Mouse (Mus musculus) cerebellum, adult 2 months (tissue): ENCODE measurements around the gene Sh2b2.

Source experiments
- CTCF ChIP-seq: fragments of 200-500 bp; IDR thresholded peaks from 2 replicates; pipeline ENCODE4 v1.5.1; 2011; ENCODE audit warnings: low read depth, mild to moderate bottlenecking, control low read depth, low read length, moderate library complexity, borderline replicate concordance; ENCODE audit not compliant: insufficient read depth
- POLR2A ChIP-seq: fragments of 200-500 bp; IDR thresholded peaks from 2 replicates; pipeline ENCODE4 v1.6.1; 2011; ENCODE audit warnings: low read length, control low read depth, borderline replicate concordance; ENCODE audit not compliant: insufficient read depth

DNA sequence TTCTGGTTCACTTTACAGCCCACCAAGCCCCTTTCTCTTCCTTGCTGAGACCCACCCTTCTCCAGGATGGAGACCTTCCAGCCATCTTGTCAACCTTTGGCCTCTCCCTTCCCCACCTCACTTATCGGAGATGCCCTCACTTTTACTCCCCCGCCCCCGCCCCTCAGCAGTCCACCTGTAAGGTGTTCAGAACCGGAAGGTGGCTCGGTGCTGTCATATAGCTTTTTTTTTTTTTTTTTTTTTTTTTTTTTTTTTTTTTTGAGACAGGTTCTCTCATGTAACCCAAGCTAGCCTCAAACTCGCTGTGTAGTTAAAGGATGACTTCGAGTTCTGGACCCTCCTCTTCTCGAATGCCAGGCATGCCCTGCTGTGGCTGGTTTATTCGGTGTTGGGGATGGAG, 73.4 kb downstream of the Sh2b2 start:
- TF ChIP-seq CTCF (no peak), POLR2A (no peak)
